Mouse (Mus musculus) thymus, adult 2 months (tissue): ENCODE measurements around the gene Mks1. TPM values are rescaled to one million over a fixed set of nuclear protein-coding genes. Genes with fewer than 3 reads are reported as not detected.
"Not testable (repeated sequence)": the region's sequence is repeated elsewhere in the genome, so short reads cannot be mapped to it uniquely, and the experiment has no call there.

Experiments
- DNase-seq: peaks from one replicate; pipeline ENCODE4 v3.0.0; 2021
- H3K27ac ChIP-seq: fragments of 200-500 bp; 2 replicates; pipeline ENCODE4 v1.5.1; 2012; ENCODE audit warnings: low read length, control low read depth; ENCODE audit not compliant: control insufficient read depth, insufficient read depth
- H3K27me3 ChIP-seq: fragments of 200-500 bp; 2 replicates; pipeline ENCODE4 v1.6.1; 2012; ENCODE audit warnings: mild to moderate bottlenecking, low read length, moderate library complexity, mixed read lengths; ENCODE audit not compliant: control insufficient read depth, insufficient read depth
- H3K36me3 ChIP-seq: fragments of 200-500 bp; 2 replicates; pipeline ENCODE4 v1.6.1; 2012; ENCODE audit warnings: mild to moderate bottlenecking, low read length, moderate library complexity; ENCODE audit not compliant: control insufficient read depth, insufficient read depth
- H3K4me1 ChIP-seq: fragments of 200-500 bp; replicated peaks from 2 replicates; pipeline ENCODE4 v1.6.1; 2012; ENCODE audit warnings: low read length; ENCODE audit not compliant: control insufficient read depth, insufficient read depth
- H3K4me3 ChIP-seq: fragments of 200-500 bp; 2 replicates; pipeline ENCODE4 v1.5.1; 2012; ENCODE audit warnings: mild to moderate bottlenecking, low read length, control low read depth, moderate library complexity; ENCODE audit not compliant: control insufficient read depth, insufficient read depth
- CTCF ChIP-seq: fragments of 200-500 bp; IDR thresholded peaks from 2 replicates; pipeline ENCODE4 v1.5.1; 2012; ENCODE audit warnings: mild to moderate bottlenecking, control low read depth, low read length, moderate library complexity, borderline replicate concordance; ENCODE audit not compliant: control insufficient read depth, poor library complexity, insufficient read depth; ENCODE audit errors: extremely low read depth
- POLR2A ChIP-seq: fragments of 200-500 bp; IDR thresholded peaks from 2 replicates; pipeline ENCODE4 v1.6.1; 2012; ENCODE audit warnings: mild to moderate bottlenecking, low read length, control low read depth, moderate library complexity; ENCODE audit not compliant: control insufficient read depth, poor library complexity, insufficient read depth; ENCODE audit errors: extremely low read depth
- WGBS: fragments of 180-500 bp; shearing (Covaris S2); methylation state at CpG from one replicate; pipeline ENCODE4 v1.1.7; 2018; 5-methylcytosine and 5-hydroxymethylcytosine counted together
- polyA plus RNA-seq: library from polyadenylated mRNA; depleted of rRNA; stranded (reverse); fragments of >200 nt; gene quantifications from 2 replicates; pipeline ENCODE4 v1.2.3, GENCODE M21; 2012

The Mks1 gene
- polyA plus RNA-seq, 1 experiment: 11.8 TPM

DNA sequence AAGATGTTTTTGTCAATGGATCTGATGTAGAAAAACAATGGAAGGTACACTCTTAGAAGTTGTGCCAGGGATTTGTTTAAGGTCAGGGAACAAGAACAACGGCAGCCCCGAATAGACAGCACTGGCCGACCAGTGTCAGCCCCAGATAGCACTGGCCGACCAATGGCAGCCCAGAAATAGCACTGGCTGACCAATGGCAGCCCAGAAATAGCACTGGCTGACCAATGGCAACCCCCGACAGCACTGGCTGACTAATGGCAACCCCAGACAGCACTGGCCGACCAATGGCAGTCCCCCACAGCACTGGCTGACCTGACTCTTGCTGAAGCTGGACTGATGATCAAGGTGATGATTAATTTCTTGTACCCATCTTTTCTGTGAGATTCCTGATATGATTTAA is 5.1 kb upstream of the Mks1 start:
- no peaks in the 10 kb centered on the region; the same call in 1 of the 2 replicates for H3K4me1 ChIP-seq
- H3K36me3 ChIP-seq: no peaks in the 10 kb centered on the region
- no peaks in the 10 kb centered on the region for H3K27me3 ChIP-seq
- no peak overlapping the region for H3K4me3 ChIP-seq
- no peak overlapping the region for H3K27ac ChIP-seq
- no peak for DNase-seq
- no peak for TF ChIP-seq POLR2A
- no peak for TF ChIP-seq CTCF
- 92% methylated on average over 6 of the region's 6 CpGs for WGBS

- peak; percentile 12 for DNase-seq
- H3K4me1 ChIP-seq: peaks cover 5% of the 10 kb centered on the region
- WGBS: 41% methylated on average over 8 of the region's 8 CpGs
- no peak for TF ChIP-seq CTCF
- no peak for TF ChIP-seq POLR2A
- H3K36me3 ChIP-seq: no peaks in the 10 kb centered on the region
- peak overlapping the region; percentile 71 for H3K4me3 ChIP-seq
- no peaks in the 10 kb centered on the region for H3K27me3 ChIP-seq
- no peak overlapping the region for H3K27ac ChIP-seq
Observed at GRCm38 (mm10) chr11:87853597-87853954, 561 bp downstream of the Mks1 start.

DNA sequence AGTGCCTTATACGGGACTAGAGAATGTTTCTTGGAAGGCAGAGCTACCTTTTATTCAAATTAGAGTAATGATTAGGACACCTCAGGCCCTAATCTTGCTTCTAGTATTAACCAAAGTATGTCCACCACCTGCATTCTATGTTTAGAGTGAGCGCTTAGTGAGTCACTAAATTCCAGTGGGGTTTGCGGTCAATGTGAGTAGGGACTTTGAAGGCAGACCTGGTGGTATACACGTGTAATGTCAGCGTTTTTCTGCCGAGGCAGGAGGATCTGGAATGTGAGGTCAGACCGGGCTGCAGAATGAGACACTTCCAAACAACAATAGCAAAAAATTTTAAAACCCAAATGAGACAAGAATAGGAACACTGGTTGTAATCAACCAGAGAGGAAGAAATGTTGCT is 1.5 kb downstream of the Mks1 start:
- Histone ChIP-seq H3K27ac (no peak overlapping the region), H3K27me3 (no peaks in the 10 kb centered on the region), H3K4me3 (no peak overlapping the region), H3K4me1 (peaks cover 5% of the 10 kb centered on the region), H3K36me3 (no peaks in the 10 kb centered on the region)
- DNase-seq: no peak
- TF ChIP-seq POLR2A (no peak), CTCF (no peak)
- WGBS: 97% methylated on average over 7 of the region's 7 CpGs

DNA sequence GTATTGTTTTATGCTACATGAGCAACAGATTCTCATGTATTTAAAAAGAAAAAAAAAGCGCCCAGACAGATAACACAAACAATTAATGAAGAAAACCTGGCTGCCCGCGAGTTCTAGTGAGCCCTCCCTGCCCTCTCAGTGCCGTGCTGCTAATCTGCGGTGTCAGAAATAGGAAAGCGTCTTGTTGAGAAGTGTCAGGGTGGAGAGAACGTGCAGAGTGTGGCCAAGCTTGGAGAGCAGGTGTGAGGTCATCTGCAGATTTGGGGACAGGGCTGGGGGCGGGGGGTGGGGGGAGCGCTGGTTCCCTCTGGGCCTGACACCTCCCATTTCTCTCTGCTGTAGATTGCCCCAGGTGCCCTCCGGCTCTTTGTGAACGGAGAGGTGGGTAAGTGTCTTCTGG is 6.3 kb downstream of the Mks1 start:
- Histone ChIP-seq H3K27ac (no peak overlapping the region), H3K4me1 (no peaks in the 10 kb centered on the region), H3K4me3 (no peak overlapping the region), H3K36me3 (no peaks in the 10 kb centered on the region), H3K27me3 (no peaks in the 10 kb centered on the region)
- no peak for DNase-seq
- 97% methylated on average over 11 of the region's 11 CpGs for WGBS
- TF ChIP-seq POLR2A (no peak), CTCF (no peak)

DNA sequence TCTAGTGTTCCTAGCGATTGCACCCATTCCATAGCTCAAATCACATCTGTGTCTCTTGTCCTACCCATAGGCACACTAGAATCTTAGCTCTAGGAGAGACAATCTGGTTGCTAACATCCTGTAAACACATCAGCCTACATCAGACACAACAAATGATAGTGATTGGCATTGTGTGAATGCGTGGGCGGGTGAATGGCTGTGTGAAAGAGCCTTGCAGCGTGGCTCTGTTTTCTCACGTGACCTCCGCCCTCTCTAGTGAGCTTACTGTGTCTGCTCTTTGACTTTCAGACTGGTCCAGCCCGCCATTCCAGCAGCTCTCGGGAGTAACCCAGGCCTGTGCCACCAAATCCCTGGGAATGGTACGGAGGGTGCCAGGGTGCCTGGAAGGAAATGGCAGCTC is 7.4 kb downstream of the Mks1 start:
- Histone ChIP-seq H3K36me3 (no peaks in the 10 kb centered on the region), H3K27me3 (no peaks in the 10 kb centered on the region), H3K4me3 (no peak overlapping the region), H3K27ac (no peak overlapping the region), H3K4me1 (no peaks in the 10 kb centered on the region)
- WGBS: 94% methylated on average over 9 of the region's 9 CpGs
- DNase-seq: no peak
- TF ChIP-seq CTCF (no peak), POLR2A (no peak)

DNA sequence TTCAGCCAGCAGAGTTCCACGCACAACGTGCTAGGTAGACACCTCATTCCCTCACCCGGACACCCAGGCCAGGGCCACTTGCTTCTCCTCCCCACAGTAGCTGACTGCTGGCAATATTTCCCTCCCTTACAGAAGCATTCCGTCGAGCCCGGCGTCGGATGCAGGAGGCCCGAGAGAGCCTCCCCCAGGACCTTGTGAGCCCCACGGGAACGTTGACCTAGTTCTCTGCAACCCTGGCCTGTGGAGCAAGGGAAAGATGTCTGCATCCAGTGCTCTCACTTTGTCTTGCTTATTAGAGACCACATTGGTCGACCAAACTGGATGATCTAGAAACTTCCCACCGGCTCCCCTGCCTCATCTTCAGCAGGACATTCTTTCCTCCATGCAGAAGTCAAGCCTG is 9.8 kb downstream of the Mks1 start:
- Histone ChIP-seq H3K4me1 (no peaks in the 10 kb centered on the region), H3K4me3 (no peak overlapping the region), H3K27me3 (no peaks in the 10 kb centered on the region), H3K27ac (no peak overlapping the region), H3K36me3 (no peaks in the 10 kb centered on the region)
- DNase-seq: no peak
- WGBS: 96% methylated on average over 13 of the region's 13 CpGs
- TF ChIP-seq POLR2A: no peak
- TF ChIP-seq CTCF: no peak

- not testable (repeated sequence) for H3K27ac ChIP-seq, H3K27me3 ChIP-seq, H3K36me3 ChIP-seq, H3K4me1 ChIP-seq, H3K4me3 ChIP-seq
- WGBS: 100% methylated on average over 1 of the region's 2 CpGs
- peak; percentile 16 for DNase-seq
Observed at GRCm38 (mm10) chr11:87866891-87867290, 13.9 kb downstream of the Mks1 start.

DNA sequence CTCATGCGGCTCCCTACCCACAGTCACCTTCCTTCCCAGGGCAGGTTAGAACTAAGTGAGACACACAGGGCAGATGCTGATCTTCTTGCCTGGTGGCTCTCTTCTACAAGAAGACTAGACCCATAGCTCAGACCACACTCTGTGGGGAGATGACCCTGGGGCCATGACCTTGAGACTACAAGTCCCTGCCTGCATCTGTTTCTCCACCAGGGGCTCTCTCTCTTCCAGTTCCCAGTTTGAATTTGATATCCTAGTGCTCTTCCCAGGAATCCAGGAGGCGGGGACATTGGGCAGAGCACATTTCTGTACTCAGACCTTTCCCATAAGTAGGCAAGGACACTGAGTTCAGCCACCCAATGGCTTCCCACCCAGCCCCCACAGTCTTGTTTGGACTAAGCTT is 17.1 kb downstream of the Mks1 start:
- Histone ChIP-seq H3K4me3 (no peak overlapping the region), H3K4me1 (no peaks in the 10 kb centered on the region), H3K27ac (no peak overlapping the region), H3K27me3 (no peaks in the 10 kb centered on the region; the same call in 1 of the 2 replicates), H3K36me3 (no peaks in the 10 kb centered on the region)
- 80% methylated on average over 2 of the region's 2 CpGs for WGBS
- DNase-seq: no peak
- TF ChIP-seq POLR2A: no peak
